Mouse (Mus musculus): ENCODE results near the gene Cpt1b.

The Cpt1b gene

GRCm38 (mm10) chr15:89378831-89379401, 46.7 kb downstream of the Cpt1b start, which contains the start of gene Odf3b:
Odf3b (minus strand) TSS chr15:89379282.
- DNase-seq (ENCODE audit: low spot score) = peak; percentile 36

DNA sequence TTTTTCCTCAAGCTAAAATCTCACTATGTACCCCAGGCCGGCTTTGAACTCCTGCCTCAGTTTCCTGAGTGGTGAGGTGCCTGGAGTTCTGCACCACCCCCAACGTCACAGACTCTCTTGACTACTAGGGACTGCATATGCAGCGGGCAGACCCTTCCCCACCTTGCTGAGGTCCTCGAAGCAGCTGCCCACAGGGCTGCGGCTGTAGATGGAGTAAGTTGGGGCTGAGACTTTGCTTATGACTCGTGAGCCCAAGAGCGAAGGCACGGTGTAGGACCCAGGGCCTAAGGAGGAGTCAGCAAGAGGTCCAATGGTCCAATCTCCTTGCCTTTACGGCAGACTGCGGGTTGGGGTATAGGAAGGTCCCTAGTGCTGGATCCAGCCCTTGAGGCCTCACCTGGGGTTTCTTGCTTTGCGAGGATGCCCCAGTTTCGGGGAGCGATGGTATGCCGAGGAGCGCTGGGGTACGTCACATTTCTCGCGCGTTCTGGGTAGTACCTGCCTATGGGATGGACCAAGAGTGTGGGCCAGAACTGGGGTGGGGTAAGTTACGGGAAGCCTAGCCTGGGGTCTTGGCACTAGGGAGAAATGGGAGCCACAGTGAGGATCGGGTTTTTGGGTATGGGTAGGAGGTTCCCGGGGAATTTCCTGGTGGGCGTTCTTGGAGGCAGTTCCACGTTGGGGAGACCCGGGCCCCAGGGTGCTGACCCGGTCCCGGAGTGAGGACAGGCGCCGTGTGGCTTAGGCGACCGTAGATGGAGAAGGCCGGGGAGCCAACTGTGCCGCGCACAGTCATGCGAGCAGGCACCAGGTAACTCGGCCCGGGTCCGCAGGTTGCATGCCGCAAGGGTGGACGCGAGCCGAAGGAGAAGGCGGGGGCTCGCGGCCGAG, 47.5 kb downstream of the Cpt1b start:
- no peak for DNase-seq (ENCODE audit: low spot score)

- DNase-seq (ENCODE audit: low spot score) = peak; percentile 10
These were observed 48.3 kb downstream of the Cpt1b start for GRCm38 (mm10) chr15:89377362-89377761.

GRCm38 (mm10) chr15:89376957-89377356, 48.7 kb downstream of the Cpt1b start, which contains the start of gene Tymp:
Tymp (minus strand) TSS chr15:89377039.
- no peak for DNase-seq (ENCODE audit: low spot score)

DNA sequence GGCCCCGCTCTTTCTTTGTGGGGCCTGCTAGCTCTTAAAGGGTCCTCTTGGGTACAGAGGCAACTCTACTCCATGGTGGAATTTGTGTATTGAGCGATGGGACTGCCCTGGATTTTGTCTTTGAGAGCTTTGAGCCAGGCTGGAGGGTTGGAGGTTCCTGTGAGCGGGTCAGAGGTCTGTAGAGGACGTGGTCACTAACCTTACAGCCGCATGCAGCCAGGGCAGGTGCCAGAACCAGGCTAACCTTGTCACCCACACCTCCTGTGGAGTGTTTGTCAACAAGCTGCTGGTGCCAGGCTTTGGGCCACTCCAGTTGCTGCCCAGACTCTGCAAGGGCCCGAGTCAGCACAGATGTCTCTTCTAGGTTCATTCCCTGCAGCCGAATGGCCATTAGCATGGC, 49.6 kb downstream of the Cpt1b start:
- no peak for DNase-seq (ENCODE audit: low spot score)

DNA sequence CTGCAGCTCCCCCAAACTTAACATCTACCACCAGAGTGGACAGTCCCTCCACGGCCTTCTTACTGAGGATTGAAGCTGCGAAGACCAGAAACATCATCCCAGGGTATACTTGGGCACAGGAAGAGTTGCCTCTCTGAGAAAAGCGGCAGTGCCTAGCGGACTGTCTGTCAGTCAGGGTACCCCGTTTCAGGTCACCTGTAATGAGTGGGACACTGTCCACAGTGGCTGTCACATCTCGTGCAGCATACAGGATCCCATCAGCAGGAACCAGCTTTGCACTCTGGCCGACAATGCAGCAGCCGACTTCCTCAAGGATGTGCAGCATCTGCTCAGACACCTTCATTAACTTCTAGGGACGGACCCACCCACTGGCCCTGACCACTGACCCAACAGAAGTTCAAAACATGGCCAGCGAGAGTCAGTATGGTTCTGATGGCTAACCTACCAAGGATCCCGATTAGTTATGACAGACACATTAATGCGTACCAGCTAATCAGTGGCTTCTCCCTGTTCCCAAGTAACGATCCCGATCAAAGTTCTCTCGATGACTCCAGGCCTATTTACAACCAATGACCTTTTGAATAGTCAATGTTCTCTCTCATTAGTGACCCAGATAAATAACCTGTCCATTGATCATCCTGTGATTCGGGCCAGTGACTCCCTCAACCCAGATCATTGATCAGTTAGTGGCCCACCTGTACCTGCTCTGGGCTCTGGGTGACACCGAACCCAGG, 50.7 kb downstream of the Cpt1b start:
- peak; percentile 12 for DNase-seq (ENCODE audit: low spot score)

- DNase-seq (ENCODE audit: low spot score) = no peak
These were observed 51.3 kb downstream of the Cpt1b start for GRCm38 (mm10) chr15:89374340-89374739.

DNA sequence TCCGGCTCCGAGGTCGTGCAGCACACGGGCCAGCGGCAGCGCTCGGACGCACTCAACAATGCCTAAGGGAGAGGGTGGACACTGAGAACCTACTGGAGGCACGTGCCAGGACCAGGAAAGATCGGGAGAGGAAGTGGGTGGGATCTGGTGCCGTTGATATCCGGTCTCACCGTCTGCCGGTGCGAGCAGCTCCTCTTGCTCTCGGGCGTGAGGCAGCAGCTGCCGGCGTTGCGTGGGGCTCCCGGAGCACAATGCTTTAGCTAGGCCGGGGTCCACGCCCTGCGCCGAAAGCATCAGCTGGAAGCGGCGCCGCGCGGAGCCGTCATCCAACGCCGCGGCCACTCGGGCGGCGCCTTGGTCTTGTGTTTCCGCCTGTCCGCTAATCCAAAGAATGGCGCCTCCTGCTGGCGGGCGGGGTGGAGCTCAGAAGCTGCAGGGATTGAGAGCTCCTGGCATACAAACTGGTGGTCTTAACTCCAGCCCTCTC, 51.9 kb downstream of the Cpt1b start, which contains the start of gene Sco2:
Gene Sco2 (minus strand): TSS at position 85 of the 487 bp plus-strand sequence.
- DNase-seq (ENCODE audit: low spot score) = peak; percentile 94

DNA sequence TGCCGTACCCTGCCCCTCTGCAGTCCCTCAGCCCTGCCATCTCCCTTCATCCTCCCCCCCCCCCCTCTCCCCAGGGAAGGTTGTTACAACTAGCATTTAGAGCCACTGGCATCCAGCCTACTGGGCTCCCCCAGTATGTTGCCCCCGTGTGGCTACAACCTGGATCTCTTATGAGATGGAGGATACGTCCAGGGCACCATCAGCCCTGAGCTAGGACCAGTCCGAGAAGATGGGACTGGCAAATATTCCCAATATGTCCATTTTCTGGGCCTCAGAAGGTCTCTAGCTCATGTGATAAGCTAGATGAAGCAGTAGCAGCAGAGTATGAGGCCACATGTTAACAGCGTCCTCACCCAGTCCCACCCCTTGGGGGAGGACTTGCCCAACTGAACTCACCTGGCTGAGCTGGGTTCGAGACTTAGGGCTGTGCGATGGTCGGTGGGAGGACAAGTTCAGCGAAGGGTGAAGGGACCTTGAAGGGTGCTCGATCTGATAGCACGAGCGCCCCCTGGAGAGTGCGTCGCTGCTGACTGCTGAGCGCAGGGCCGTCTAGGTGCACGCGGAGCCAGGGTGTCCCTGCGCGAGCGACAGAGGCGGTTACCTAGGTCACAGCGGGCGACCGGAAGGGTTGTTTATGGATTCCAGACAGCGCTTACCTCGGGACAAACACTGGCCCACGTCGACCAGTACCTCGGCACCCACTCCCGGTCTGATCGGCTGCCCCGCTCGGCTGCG, 52.5 kb downstream of the Cpt1b start:
- DNase-seq (ENCODE audit: low spot score) = peak; percentile 84

DNA sequence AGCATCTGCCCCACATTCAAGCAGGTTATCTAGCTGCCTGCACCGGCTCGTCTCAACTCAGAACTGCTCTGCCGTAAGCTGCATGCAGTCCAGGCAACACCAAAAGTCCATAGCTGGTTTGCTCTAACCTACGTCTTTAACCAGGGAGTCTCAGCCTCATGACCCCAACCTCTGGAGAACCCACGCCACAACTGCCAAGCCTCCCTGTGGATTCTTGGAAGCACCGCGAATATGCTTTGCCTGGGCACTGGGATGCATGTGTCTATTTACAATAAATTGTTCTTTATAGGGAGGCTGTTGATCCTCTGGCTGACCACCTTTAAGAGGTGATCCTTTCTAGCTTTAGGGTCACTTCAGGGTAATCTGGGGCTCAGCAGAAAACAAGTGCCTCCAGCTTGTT, 53.1 kb downstream of the Cpt1b start:
- no peak for DNase-seq (ENCODE audit: low spot score)

- DNase-seq (ENCODE audit: low spot score) = no peak
These were observed 53.6 kb downstream of the Cpt1b start for GRCm38 (mm10) chr15:89372068-89372467.

Data from retina, embryonic 14.5 days (tissue).